Mouse (Mus musculus) spleen, adult 12 weeks (tissue): ENCODE results near the gene Myo1c.

Experiments used
- DNase-seq: peaks from one replicate; pipeline ENCODE4 v3.0.0; 2022; ENCODE audit warnings: low spot score

Gene Myo1c

GRCm38 (mm10) chr11:75716661-75717325 lies 66.5 kb downstream of the Myo1c start:
- no peak for DNase-seq

GRCm38 (mm10) chr11:75722339-75722738 lies 72.0 kb downstream of the Myo1c start:
- DNase-seq: no peak
